Mouse (Mus musculus) hindbrain, embryonic 15.5 days (tissue): ENCODE measurements around the gene Fryl. TPM values are rescaled to one million over a fixed set of nuclear protein-coding genes. Genes with fewer than 3 reads are reported as not detected.

Experiments used
- ATAC-seq: fragments of 200-750 bp; cut with Nextera tagmentation; 2 replicates; pipeline ENCODE4 v1.8.0; 2017; ENCODE audit warnings: low read depth, moderate number of reproducible peaks, moderate TSS enrichment; ENCODE audit not compliant: low FRiP score
- H3K27ac ChIP-seq: fragments of 300-500 bp; sonication (generic); replicated peaks from 2 replicates; pipeline ENCODE4 v1.5.1; 2015; ENCODE audit warnings: mild to moderate bottlenecking, inconsistent platforms
- H3K27me3 ChIP-seq: fragments of 300-500 bp; sonication (generic); 2 replicates; pipeline ENCODE4 v1.6.1; 2015; ENCODE audit warnings: control low read depth, inconsistent platforms
- H3K36me3 ChIP-seq: fragments of 300-500 bp; sonication (generic); 2 replicates; pipeline ENCODE4 v1.6.1; 2015; ENCODE audit warnings: control low read depth, inconsistent platforms
- H3K4me1 ChIP-seq: fragments of 300-500 bp; sonication (generic); replicated peaks from 2 replicates; pipeline ENCODE4 v1.6.1; 2015; ENCODE audit warnings: control low read depth, inconsistent platforms
- H3K4me2 ChIP-seq: fragments of 300-500 bp; sonication (generic); 2 replicates; pipeline ENCODE4 v1.6.1; 2015; ENCODE audit warnings: moderate library complexity, mild to moderate bottlenecking, inconsistent platforms
- H3K4me3 ChIP-seq: fragments of 300-500 bp; sonication (generic); 2 replicates; pipeline ENCODE4 v1.5.1; 2015; ENCODE audit warnings: mild to moderate bottlenecking, inconsistent platforms
- H3K9ac ChIP-seq: fragments of 300-500 bp; sonication (generic); 2 replicates; pipeline ENCODE4 v1.6.1; 2015; ENCODE audit warnings: inconsistent platforms
- H3K9me3 ChIP-seq: fragments of 300-500 bp; sonication (generic); 2 replicates; pipeline ENCODE4 v1.6.1; 2016; ENCODE audit warnings: control low read depth, inconsistent platforms
- WGBS: fragments of 180-500 bp; shearing (Covaris S2); methylation state at CpG from one replicate; pipeline ENCODE4 v1.1.7; 2015; 5-methylcytosine and 5-hydroxymethylcytosine counted together
- polyA plus RNA-seq: library from polyadenylated mRNA; unstranded; fragments of >200 nt; fragmentation: Nextera tagmentation; extraction: Ambion mirVana; gene quantifications from 2 replicates; pipeline ENCODE4 v1.2.1, GENCODE M21; 2015

Gene Fryl
- polyA plus RNA-seq, 1 experiment from 2014 or later: 40.1 TPM

- Histone ChIP-seq H3K4me2 (no peak overlapping the region), H3K27ac (no peak overlapping the region), H3K4me3 (no peak overlapping the region), H3K27me3 (no peaks in the 10 kb centered on the region), H3K9ac (no peak overlapping the region), H3K9me3 (no peaks in the 10 kb centered on the region), H3K36me3 (no peaks in the 10 kb centered on the region), H3K4me1 (0 out of 2 replicates have a peak, but pooled peaks cover 3% of the 10 kb centered on the region)
- ATAC-seq: no peak
- WGBS: 76% methylated on average over 4 of the region's 4 CpGs
These were observed 24.1 kb upstream of the Fryl start for GRCm38 (mm10) chr5:73280567-73280850.

- 0 out of 2 replicates have a peak, but pooled peaks cover 3% of the 10 kb centered on the region for H3K4me1 ChIP-seq
- H3K9ac ChIP-seq: no peak overlapping the region
- H3K4me2 ChIP-seq: no peak overlapping the region
- H3K9me3 ChIP-seq: no peaks in the 10 kb centered on the region
- 0 out of 2 replicates have a peak overlapping the region, but pooled peaks have one; percentile 31 for H3K27ac ChIP-seq
- H3K4me3 ChIP-seq: no peak overlapping the region
- no peaks in the 10 kb centered on the region for H3K36me3 ChIP-seq
- no peak for ATAC-seq
- 58% methylated on average over 4 of the region's 4 CpGs for WGBS
- H3K27me3 ChIP-seq: no peaks in the 10 kb centered on the region
These were observed 23.5 kb upstream of the Fryl start for GRCm38 (mm10) chr5:73279732-73280566.

GRCm38 (mm10) chr5:73279190-73279589, 22.8 kb upstream of the Fryl start:
- Histone ChIP-seq H3K4me2 (no peak overlapping the region), H3K9me3 (no peaks in the 10 kb centered on the region), H3K4me3 (no peak overlapping the region), H3K9ac (no peak overlapping the region), H3K36me3 (no peaks in the 10 kb centered on the region), H3K27ac (0 out of 2 replicates have a peak overlapping the region, but pooled peaks have one; percentile 31), H3K27me3 (no peaks in the 10 kb centered on the region), H3K4me1 (0 out of 2 replicates have a peak, but pooled peaks cover 3% of the 10 kb centered on the region)
- 76% methylated on average over 10 of the region's 10 CpGs for WGBS
- ATAC-seq: no peak

GRCm38 (mm10) chr5:73274941-73275340, 18.5 kb upstream of the Fryl start:
- H3K9ac ChIP-seq: no peak overlapping the region
- no peaks in the 10 kb centered on the region for H3K9me3 ChIP-seq
- H3K4me2 ChIP-seq: no peak overlapping the region
- no peaks in the 10 kb centered on the region for H3K27me3 ChIP-seq
- H3K27ac ChIP-seq: no peak overlapping the region
- WGBS: 80% methylated on average over 2 of the region's 2 CpGs
- 0 out of 2 replicates have a peak, but pooled peaks cover 3% of the 10 kb centered on the region for H3K4me1 ChIP-seq
- H3K36me3 ChIP-seq: no peaks in the 10 kb centered on the region
- ATAC-seq: no peak
- no peak overlapping the region for H3K4me3 ChIP-seq

GRCm38 (mm10) chr5:73273171-73273570, 16.8 kb upstream of the Fryl start:
- Histone ChIP-seq H3K4me2 (no peak overlapping the region), H3K9me3 (no peaks in the 10 kb centered on the region), H3K4me1 (no peaks in the 10 kb centered on the region), H3K36me3 (no peaks in the 10 kb centered on the region), H3K27ac (no peak overlapping the region), H3K27me3 (no peaks in the 10 kb centered on the region), H3K4me3 (no peak overlapping the region), H3K9ac (no peak overlapping the region)
- no peak for ATAC-seq
- 63% methylated on average over 4 of the region's 4 CpGs for WGBS

- Histone ChIP-seq H3K4me3 (no peak overlapping the region), H3K9ac (no peak overlapping the region), H3K27ac (no peak overlapping the region), H3K4me1 (no peaks in the 10 kb centered on the region), H3K27me3 (no peaks in the 10 kb centered on the region), H3K4me2 (no peak overlapping the region), H3K9me3 (no peaks in the 10 kb centered on the region), H3K36me3 (no peaks in the 10 kb centered on the region)
- no peak for ATAC-seq
- WGBS: 70% methylated on average over 6 of the region's 6 CpGs
These were observed 14.2 kb upstream of the Fryl start for GRCm38 (mm10) chr5:73270612-73271011.

- Histone ChIP-seq H3K36me3 (no peaks in the 10 kb centered on the region), H3K4me1 (no peaks in the 10 kb centered on the region), H3K4me3 (no peak overlapping the region), H3K27me3 (no peaks in the 10 kb centered on the region), H3K9me3 (no peaks in the 10 kb centered on the region), H3K4me2 (no peak overlapping the region), H3K9ac (no peak overlapping the region), H3K27ac (no peak overlapping the region)
- ATAC-seq: no peak
- 75% methylated on average over 11 of the region's 11 CpGs for WGBS
These were observed 12.3 kb upstream of the Fryl start for GRCm38 (mm10) chr5:73268636-73269213.

- Histone ChIP-seq H3K27me3 (no peaks in the 10 kb centered on the region), H3K36me3 (no peaks in the 10 kb centered on the region), H3K9ac (no peak overlapping the region), H3K27ac (no peak overlapping the region), H3K4me3 (no peak overlapping the region), H3K4me1 (no peaks in the 10 kb centered on the region), H3K9me3 (no peaks in the 10 kb centered on the region), H3K4me2 (no peak overlapping the region)
- WGBS: 73% methylated on average over 5 of the region's 5 CpGs
- no peak for ATAC-seq
These were observed 9.0 kb upstream of the Fryl start for GRCm38 (mm10) chr5:73265460-73265859.

- no peaks in the 10 kb centered on the region for H3K4me1 ChIP-seq
- ATAC-seq: no peak
These were observed 7.7 kb upstream of the Fryl start for GRCm38 (mm10) chr5:73264122-73264521.

GRCm38 (mm10) chr5:73257723-73258122, 1.3 kb upstream of the Fryl start:
- ATAC-seq: no peak
- Histone ChIP-seq H3K9me3 (no peaks in the 10 kb centered on the region), H3K9ac (no peak overlapping the region), H3K4me1 (peaks cover 29% of the 10 kb centered on the region), H3K4me2 (peak overlapping the region; percentile 65), H3K4me3 (peak overlapping the region; percentile 85; the same call in 1 of the 2 replicates), H3K27me3 (peaks cover 4% of the 10 kb centered on the region; the same call in 1 of the 2 replicates), H3K27ac (no peak overlapping the region), H3K36me3 (no peaks in the 10 kb centered on the region)
- 58% methylated on average over 8 of the region's 8 CpGs for WGBS

More at GRCm38 (mm10) chr5:73264122-73264521, 7.7 kb upstream of the Fryl start:
- Histone ChIP-seq H3K27ac (no peak overlapping the region), H3K4me2 (no peak overlapping the region), H3K27me3 (no peaks in the 10 kb centered on the region), H3K4me3 (no peak overlapping the region), H3K36me3 (no peaks in the 10 kb centered on the region), H3K9ac (no peak overlapping the region), H3K9me3 (no peaks in the 10 kb centered on the region)
- WGBS: 70% methylated on average over 4 of the region's 5 CpGs

- WGBS: 4% methylated on average over 11 of the region's 11 CpGs
These were observed 677 bp upstream of the Fryl start for GRCm38 (mm10) chr5:73257096-73257495.

More at GRCm38 (mm10) chr5:73257096-73257495, 677 bp upstream of the Fryl start:
- peak overlapping the region; percentile 44 for H3K9ac ChIP-seq
- H3K4me1 ChIP-seq: peaks cover 29% of the 10 kb centered on the region
- H3K27me3 ChIP-seq: peaks cover 4% of the 10 kb centered on the region; the same call in 1 of the 2 replicates
- H3K4me2 ChIP-seq: peak overlapping the region; percentile 65
- no peaks in the 10 kb centered on the region for H3K9me3 ChIP-seq
- H3K4me3 ChIP-seq: peak overlapping the region; percentile 85
- H3K36me3 ChIP-seq: no peaks in the 10 kb centered on the region
- ATAC-seq: no peak
- H3K27ac ChIP-seq: peak overlapping the region; percentile 76
